Mouse (Mus musculus) erythroblast, adult 5-6 weeks (primary cell): Measurements from ENCODE around the gene Erbb2. TPM values are rescaled to one million over a fixed set of nuclear protein-coding genes. Genes with fewer than 3 reads are reported as not detected.

Source experiments
- ATAC-seq: replicated peaks from 2 replicates; pipeline ENCODE4 v1.8.0; 2016; ENCODE audit warnings: moderate number of reproducible peaks, mild to moderate bottlenecking, moderate TSS enrichment, inconsistent platforms; ENCODE audit not compliant: poor library complexity, low FRiP score, severe bottlenecking
- total RNA-seq, 2 experiments: library from RNA; stranded (forward) in 1 of 2; stranded (reverse) in 1 of 2; fragments of 150-400 nt in 1 of 2; fragments of 200-764, 138-1000 nt in 1 of 2; gene quantifications; 2 replicates each; pipeline versions ENCODE4 v1.2.3 to v1.2.4; 2015 to 2017; ENCODE audit warnings: low replicate concordance in 2 of 2

Gene Erbb2
- total RNA-seq, 2 experiments from 2014 or later = not detected

DNA sequence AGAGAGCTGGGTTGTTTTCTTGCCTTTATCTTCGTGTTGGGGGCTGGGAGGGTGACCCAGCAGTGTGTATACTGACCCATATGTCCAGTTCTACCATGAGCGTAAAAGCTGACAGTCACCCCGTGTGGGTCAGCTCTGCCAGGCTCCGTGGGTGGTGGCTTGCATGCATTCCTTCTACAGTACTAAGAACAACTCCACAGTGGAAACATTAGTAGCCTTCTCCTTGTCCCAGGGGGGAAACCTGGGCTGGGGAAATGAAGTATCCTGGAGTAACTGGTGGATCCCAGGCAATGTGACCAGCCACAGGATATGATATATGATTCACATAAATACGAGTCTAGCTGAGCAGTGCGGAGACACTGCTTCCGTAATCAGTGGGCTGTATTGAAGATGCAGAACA, 1.5 kb downstream of the Erbb2 start:
- ATAC-seq = no peak

DNA sequence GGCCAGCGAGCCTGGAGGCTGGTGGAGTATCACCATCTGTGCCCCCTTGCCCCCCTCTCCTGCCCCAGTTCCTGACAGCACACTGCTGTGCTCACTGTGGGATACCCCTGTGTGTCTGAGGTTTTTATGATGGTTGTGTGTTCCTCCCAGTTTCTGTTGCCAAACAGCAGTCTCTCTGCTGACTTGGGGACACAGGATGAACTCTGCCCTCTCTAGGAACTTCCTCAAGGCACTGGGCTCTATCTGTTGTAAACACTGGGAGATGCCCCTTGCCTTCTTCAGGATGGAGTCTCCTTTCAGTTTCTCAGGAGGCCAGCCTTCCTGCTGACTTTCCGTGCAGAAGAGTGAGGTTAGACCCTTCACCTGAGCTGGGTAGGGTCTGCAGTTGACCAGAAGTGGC, 1.9 kb downstream of the Erbb2 start:
- ATAC-seq = no peak

DNA sequence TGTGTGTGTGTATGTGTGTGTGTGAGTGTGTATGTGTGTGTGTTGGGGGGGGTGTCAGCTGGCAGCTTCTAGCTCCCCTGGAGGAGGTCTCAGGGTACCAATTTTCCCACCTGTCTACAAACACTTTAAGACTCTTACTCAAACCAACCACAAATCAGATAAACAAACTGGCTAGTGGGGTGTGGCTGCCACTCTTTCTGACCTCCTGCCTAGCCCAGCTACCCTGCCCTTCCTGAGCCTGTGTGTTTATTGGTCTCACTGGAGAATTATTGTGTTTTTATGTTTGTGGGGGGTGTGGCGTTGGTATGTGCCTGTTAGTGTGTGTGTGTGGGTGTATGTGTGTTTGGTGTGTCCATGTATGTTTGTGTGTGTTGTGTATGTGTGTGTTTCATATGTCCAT, 4.8 kb downstream of the Erbb2 start:
- no peak for ATAC-seq

- ATAC-seq = no peak
Measured at GRCm38 (mm10) chr11:98418273-98418672, 6.0 kb downstream of the Erbb2 start.

DNA sequence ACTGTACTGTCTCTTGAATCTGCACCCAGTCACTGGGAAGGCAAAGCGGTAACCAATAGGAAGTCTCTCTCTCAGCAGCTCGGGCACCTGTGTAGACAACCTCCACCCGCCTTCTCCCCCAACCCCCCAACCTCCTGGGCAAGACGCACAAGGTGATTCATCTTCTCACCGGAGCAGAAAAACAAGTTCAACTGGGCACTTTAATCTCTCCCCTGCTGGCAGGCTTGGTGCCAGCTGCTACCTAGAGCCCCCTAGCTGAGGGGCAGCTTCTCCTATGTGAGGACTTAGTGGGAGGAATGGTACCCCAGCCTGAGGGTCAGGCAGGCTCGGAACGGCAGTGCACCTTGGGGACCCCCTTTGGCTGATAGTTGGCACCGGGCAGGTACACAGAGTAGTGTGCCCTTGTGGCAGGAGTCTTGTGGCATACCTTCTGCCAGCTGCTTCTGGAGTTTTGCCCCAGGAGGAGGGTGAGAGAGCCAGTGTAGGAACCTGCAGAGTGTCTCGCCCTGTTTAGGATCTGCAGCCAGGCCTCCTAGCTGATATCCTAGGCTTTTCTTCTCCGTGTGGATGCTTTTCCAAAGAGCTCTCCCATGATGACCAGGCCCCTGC, 6.8 kb downstream of the Erbb2 start:
- no peak for ATAC-seq

DNA sequence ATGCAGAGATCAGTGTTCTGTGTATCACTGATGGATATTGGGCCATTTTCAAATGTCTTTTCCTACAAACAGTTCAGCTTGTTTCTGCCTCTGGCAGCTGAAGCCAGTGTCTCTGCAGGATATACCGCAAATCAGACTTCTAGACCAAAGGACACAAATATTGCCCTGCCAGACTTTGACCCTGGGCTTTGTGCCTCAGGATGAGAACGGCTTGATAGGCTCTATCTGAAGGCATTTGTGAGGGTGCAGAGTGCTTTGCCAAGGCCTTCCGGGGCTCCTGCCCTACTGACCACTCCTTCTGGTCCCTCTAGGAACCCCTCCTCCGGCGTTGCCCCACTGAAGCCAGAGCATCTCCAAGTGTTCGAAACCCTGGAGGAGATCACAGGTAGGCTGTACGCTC, 14.3 kb downstream of the Erbb2 start:
- no peak for ATAC-seq

DNA sequence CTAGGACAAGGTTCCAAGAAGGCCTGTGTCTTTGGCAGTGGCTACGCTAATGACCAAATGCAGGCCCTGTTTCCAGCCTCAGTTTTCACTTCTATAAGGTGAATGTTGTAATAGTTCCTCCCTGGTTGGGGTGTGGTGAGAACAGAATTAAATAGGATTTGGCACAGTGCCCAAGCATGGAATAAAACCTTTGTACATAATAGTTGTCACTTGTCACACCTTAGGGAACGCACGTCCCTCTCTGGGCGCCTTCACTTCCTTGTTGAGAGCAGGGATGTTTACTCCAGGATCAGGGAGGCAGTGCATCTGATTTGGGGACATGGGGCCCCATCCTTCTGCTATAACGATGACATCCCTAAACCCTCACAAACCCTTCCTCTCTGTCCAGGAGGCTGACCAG, 16.2 kb downstream of the Erbb2 start:
- ATAC-seq = no peak

- no peak for ATAC-seq
Measured at GRCm38 (mm10) chr11:98431743-98432502, 19.7 kb downstream of the Erbb2 start.

DNA sequence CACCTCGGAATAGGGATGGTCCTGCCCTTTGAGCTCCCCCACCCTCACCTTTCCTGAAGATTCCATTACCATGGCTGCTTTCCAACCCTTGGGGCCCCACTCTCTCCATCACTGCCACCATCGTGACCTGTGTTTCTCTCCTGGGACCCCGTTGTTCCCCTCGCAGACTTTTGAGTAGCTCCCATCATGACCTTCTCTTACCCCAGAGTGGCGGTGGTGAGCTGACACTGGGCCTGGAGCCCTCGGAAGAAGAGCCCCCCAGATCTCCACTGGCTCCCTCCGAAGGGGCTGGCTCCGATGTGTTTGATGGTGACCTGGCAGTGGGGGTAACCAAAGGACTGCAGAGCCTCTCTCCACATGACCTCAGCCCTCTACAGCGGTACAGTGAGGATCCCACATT, 23.5 kb downstream of the Erbb2 start:
- ATAC-seq = no peak

GRCm38 (mm10) chr11:98437441-98437840, 25.2 kb downstream of the Erbb2 start:
- ATAC-seq = no peak

DNA sequence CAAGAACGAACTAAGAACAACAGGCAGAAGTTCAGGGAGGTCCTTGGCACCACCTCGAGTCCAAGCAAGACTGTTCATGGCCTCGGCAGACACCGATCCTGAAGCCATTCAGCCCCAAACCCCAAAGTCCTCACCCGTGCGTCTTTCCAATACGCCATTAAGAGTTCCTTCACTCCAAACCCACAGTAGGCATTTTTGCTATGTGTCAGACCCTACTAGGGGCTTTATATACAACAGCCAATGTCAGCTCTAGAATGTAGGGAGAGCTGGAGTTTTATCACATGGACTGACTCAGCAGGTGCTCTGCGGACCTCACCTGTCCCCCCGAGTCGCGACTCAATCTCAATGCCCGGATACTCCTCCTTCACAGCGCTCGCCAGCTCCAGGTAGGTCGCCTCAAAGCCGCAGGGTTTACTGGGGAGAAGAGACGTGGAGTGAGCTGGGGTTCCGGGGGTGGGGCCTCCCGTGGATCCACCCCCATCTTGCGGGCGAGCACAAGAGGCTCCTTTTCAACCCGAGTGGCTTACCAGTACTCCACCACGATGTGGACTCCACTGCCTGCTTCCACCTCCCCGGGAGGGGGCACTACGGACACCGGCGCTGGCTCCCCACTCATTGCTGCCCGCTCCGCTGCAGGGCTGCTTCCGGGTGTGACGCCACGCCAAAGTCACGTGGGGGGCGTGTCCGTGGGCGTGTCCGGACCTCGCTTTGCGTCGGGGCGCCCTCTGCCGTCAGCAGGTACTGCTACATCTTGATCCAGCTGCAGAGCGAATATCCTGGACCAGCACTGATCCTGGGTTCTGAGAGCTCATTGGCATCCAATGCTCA, 26.3 kb downstream of the Erbb2 start, which contains the start of gene Mien1:
Gene Mien1 (minus strand): TSS at position 661 of the 828 bp plus-strand sequence.
- ATAC-seq = peak; percentile 92

DNA sequence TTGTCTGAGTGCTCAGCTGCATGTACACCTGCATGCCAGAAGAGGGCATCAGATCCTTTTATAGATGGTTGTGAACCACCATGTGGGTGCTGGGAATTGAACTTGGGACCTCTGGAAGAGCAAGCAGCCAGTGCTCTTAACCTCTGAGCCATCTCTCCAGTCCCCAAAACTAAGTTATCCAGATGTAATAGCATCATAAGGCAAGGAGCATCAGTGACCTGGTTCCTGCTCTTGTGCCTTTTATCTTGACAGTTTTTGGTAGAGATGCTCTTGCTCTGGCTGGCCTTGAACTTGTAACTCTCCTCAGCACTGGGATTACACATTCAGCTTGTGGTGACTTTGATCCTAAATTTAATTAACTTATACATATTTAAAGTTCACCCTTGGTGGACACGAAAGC, 31.4 kb downstream of the Erbb2 start:
- no peak for ATAC-seq

GRCm38 (mm10) chr11:98445238-98445637, 33.0 kb downstream of the Erbb2 start:
- no peak for ATAC-seq

GRCm38 (mm10) chr11:98445679-98446078, 33.4 kb downstream of the Erbb2 start:
- ATAC-seq = no peak

DNA sequence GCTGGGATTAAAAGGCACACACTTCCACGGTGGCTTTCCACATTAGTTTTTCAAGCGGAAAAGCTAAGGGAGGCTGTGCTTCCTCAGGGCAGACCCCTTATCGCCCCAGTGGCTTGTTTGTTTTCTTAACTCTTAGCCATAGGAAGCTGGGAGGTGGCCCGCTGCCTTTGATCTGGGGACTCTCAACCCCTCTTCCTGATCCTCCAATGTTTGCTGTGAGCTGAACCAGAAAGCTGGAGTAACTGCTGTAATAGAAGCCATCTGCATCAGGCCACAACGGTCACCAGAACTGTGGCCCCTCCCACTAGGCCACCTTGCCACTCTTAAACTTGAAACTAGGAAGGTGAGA, 33.9 kb downstream of the Erbb2 start, which contains the start of gene Grb7:
Gene Grb7 (plus strand): TSS at position 182 of the 349 bp plus-strand sequence.
- ATAC-seq = no peak

GRCm38 (mm10) chr11:98446562-98447474, 34.5 kb downstream of the Erbb2 start:
- no peak for ATAC-seq

GRCm38 (mm10) chr11:98447475-98447834, 35.2 kb downstream of the Erbb2 start:
- no peak for ATAC-seq

- no peak for ATAC-seq
Measured at GRCm38 (mm10) chr11:98448191-98448790, 36.0 kb downstream of the Erbb2 start.

GRCm38 (mm10) chr11:98449419-98449818, 37.1 kb downstream of the Erbb2 start:
- no peak for ATAC-seq
